23 mouse cellular contexts compared by ENCODE assay signal in the genomic region with DNA sequence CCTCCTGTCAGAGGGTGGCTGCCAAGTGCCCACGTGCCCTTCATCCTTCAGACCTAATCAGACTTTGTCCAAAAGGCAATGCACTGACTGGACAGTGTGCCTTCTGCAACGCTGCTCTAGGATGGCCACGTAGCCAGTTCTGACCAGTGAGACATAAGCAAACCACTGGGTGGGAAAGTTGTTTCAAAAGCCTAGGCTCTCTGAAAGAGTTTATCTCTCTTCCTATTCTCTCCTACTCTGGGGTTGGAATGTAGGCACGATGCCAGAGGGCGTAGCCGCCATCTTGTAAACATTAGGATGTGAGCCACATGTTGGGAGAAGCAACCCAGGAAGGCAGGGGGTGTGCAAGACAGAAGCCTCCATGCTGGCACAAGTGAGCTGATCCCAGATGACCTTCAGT. TPM values are rescaled to one million over a fixed set of nuclear protein-coding genes. Genes with fewer than 3 reads are reported as not detected.
DNase-seq lines count a peak whose midpoint lies in the region; ATAC-seq lines count a peak whose summit lies in the region.
"Had no signal": no experiment of that assay in that cellular context is flagged by ENCODE, and none has a peak within 500 bp of the region (broad histone marks: within the 10 kb centered on the region; RNA-seq: fewer than 3 reads in every experiment).

No protein-coding gene starts in this region.

- 0 out of 2 replicates have a peak overlapping the region, but pooled peaks have one; percentile 11 for H3K27ac ChIP-seq in heart, embryonic 15.5 days
- H3K27ac ChIP-seq in heart, embryonic 11.5 days (ENCODE audit: low read depth, low read length) = no peak overlapping the region
- peak overlapping the region; percentile 41; the same call in 1 of the 2 replicates for H3K27ac ChIP-seq in stomach, embryonic 14.5 days (ENCODE audit: low read length)
- H3K27ac ChIP-seq: hindbrain, embryonic 13.5 days; kidney, postnatal 0 days; limb, embryonic 13.5 days; liver, embryonic 15.5 days had no signal

- no peak for ATAC-seq in heart, embryonic 15.5 days (replicated peaks; ENCODE audit: insufficient number of reproducible peaks, insufficient read depth, low FRiP score, low read depth)
- ATAC-seq in heart, embryonic 11.5 days (replicated peaks; ENCODE audit: insufficient number of reproducible peaks, low FRiP score, low TSS enrichment) = no peak
- no peak for ATAC-seq in stomach, embryonic 14.5 days (ENCODE audit: insufficient number of reproducible peaks, insufficient read depth, low FRiP score, low read depth)
- no peak for ATAC-seq in monocyte, adult 5-6 weeks (replicated peaks; ENCODE audit: insufficient number of reproducible peaks, low FRiP score, low TSS enrichment, poor library complexity, severe bottlenecking)
- ATAC-seq: activated CD4-positive, CD25-positive, alpha-beta regulatory T cell, adult 4 months; forebrain, embryonic 14.5 days had no signal

- WGBS in heart, embryonic 15.5 days = 58% methylated on average over 6 of the region's 6 CpGs
- WGBS in heart, embryonic 11.5 days (ENCODE audit: insufficient replicate concordance) = 65% methylated on average over 6 of the region's 6 CpGs
- WGBS in stomach, embryonic 14.5 days = 53% methylated on average over 6 of the region's 6 CpGs

- no peak overlapping the region for H3K9ac ChIP-seq in heart, embryonic 15.5 days
- no peak overlapping the region for H3K9ac ChIP-seq in heart, embryonic 11.5 days (ENCODE audit: low read depth, low read length)
- H3K9ac ChIP-seq in stomach, embryonic 14.5 days (replicated peaks; ENCODE audit: low read depth, low read length) = no peak overlapping the region
- H3K9ac ChIP-seq: hindbrain, embryonic 13.5 days; limb, embryonic 13.5 days; liver, embryonic 15.5 days had no signal

- no peaks in the 10 kb centered on the region for H3K36me3 ChIP-seq in heart, embryonic 15.5 days
- no peaks in the 10 kb centered on the region for H3K36me3 ChIP-seq in heart, embryonic 11.5 days (ENCODE audit: control insufficient read depth, insufficient read depth, low read length)
- no peaks in the 10 kb centered on the region for H3K36me3 ChIP-seq in stomach, embryonic 14.5 days (ENCODE audit: control insufficient read depth, insufficient read depth, low read length)
- H3K36me3 ChIP-seq: hindbrain, embryonic 13.5 days; limb, embryonic 13.5 days; liver, embryonic 15.5 days had no signal

- peaks cover 40% of the 10 kb centered on the region for H3K4me1 ChIP-seq in heart, embryonic 15.5 days (replicated peaks)
- peaks cover 37% of the 10 kb centered on the region for H3K4me1 ChIP-seq in heart, embryonic 11.5 days (ENCODE audit: control insufficient read depth, insufficient read depth, low read length)
- H3K4me1 ChIP-seq in stomach, embryonic 14.5 days (ENCODE audit: control insufficient read depth, insufficient read depth, low read length) = peaks cover 32% of the 10 kb centered on the region
- H3K4me1 ChIP-seq: liver, embryonic 15.5 days had no signal

- DNase-seq in urinary bladder, postnatal 25 days (ENCODE audit: low spot score) = peak; percentile 39
- no peak for DNase-seq in urinary bladder, adult 2 months (ENCODE audit: low spot score)
- DNase-seq in left cerebral cortex, adult 8-10 months (ENCODE audit: low spot score in 2 of 2) = no peak
- DNase-seq in cerebellum, adult 18-20 months = no peak
- DNase-seq: adrenal gland, postnatal 14 days; cerebellum, adult 2 months; gastrocnemius, postnatal 36 days; kidney, adult 11 months; layer of hippocampus, adult 9-11 months; spleen, adult 18-20 months; thymus, postnatal 4 days had no signal

- H3K27me3 ChIP-seq in heart, embryonic 15.5 days = no peaks in the 10 kb centered on the region
- no peaks in the 10 kb centered on the region for H3K27me3 ChIP-seq in heart, embryonic 11.5 days (ENCODE audit: control insufficient read depth, insufficient read depth, low read length)
- H3K27me3 ChIP-seq in stomach, embryonic 14.5 days (ENCODE audit: control insufficient read depth, insufficient read depth, low read length) = no peaks in the 10 kb centered on the region
- H3K27me3 ChIP-seq: limb, embryonic 13.5 days; liver, embryonic 15.5 days had no signal

- H3K4me2 ChIP-seq in heart, embryonic 15.5 days = no peak overlapping the region
- H3K4me2 ChIP-seq in heart, embryonic 11.5 days = no peak overlapping the region
- H3K4me2 ChIP-seq in stomach, embryonic 14.5 days (replicated peaks; ENCODE audit: low read depth, low read length) = 0 out of 2 replicates have a peak overlapping the region, but pooled peaks have one; percentile 5
- H3K4me2 ChIP-seq: hindbrain, embryonic 13.5 days; limb, embryonic 13.5 days; liver, embryonic 15.5 days had no signal

- H3K4me3 ChIP-seq in heart, embryonic 15.5 days = no peak overlapping the region
- H3K4me3 ChIP-seq in heart, embryonic 11.5 days (ENCODE audit: low read depth, low read length) = no peak overlapping the region
- no peak overlapping the region for H3K4me3 ChIP-seq in stomach, embryonic 14.5 days (ENCODE audit: low read depth, low read length)
- H3K4me3 ChIP-seq: erythroblast, embryonic 14.5 days; hindbrain, embryonic 13.5 days; limb, embryonic 13.5 days; liver, embryonic 15.5 days had no signal

- no peaks in the 10 kb centered on the region for H3K9me3 ChIP-seq in heart, embryonic 15.5 days (replicated peaks)
- H3K9me3 ChIP-seq in heart, embryonic 11.5 days (replicated peaks; ENCODE audit: control insufficient read depth, low read length) = no peaks in the 10 kb centered on the region
- no peaks in the 10 kb centered on the region for H3K9me3 ChIP-seq in stomach, embryonic 14.5 days (ENCODE audit: control insufficient read depth, low read depth, low read length)
- H3K9me3 ChIP-seq: hindbrain, embryonic 13.5 days; limb, embryonic 13.5 days; liver, embryonic 15.5 days had no signal

RNA-seq across cellular contexts. Expression of gene Sorcs2, which starts 44.3 kb away (rescaled TPM):
- 8.6 and 12.1 TPM in 2 replicates for polyA plus RNA-seq in heart, embryonic 15.5 days (2015; fragmentation: Nextera tagmentation; extraction: Ambion mirVana)
- polyA plus RNA-seq in heart, embryonic 11.5 days (2014; fragmentation: Nextera tagmentation; extraction: Ambion mirVana) = 7.1 and 7.3 TPM in 2 replicates
- polyA plus RNA-seq in urinary bladder, adult 2 months (2012; rRNA removed) = 15.8 and 20.7 TPM in 2 replicates
- 14.5 and 16.0 TPM in 2 replicates for polyA plus RNA-seq in stomach, embryonic 14.5 days (2014; fragmentation: Nextera tagmentation; extraction: Ambion mirVana)
- 10 to 100 TPM; 37.3 to 41.7 (median 41.3) TPM for total RNA-seq in left cerebral cortex, adult 8-10 months (2022)
- total RNA-seq in monocyte, adult 5-6 weeks (2017) = 0.85 to 4.7 TPM (median 1.4 TPM) in 3 replicates
- total RNA-seq: megakaryocyte-erythroid progenitor cell, adult 5-6 weeks had no signal
- polyA plus RNA-seq: erythroblast, embryonic 14.5 days had no signal
